Mouse (Mus musculus) hindbrain, embryonic 15.5 days (tissue): Measurements from ENCODE around the gene 4931422A03Rik. TPM values are rescaled to one million over a fixed set of nuclear protein-coding genes. Genes with fewer than 3 reads are reported as not detected.

Experiments used
- ATAC-seq: fragments of 200-750 bp; cut with Nextera tagmentation; 2 replicates; pipeline ENCODE4 v1.8.0; 2017; ENCODE audit warnings: low read depth, moderate number of reproducible peaks, moderate TSS enrichment; ENCODE audit not compliant: low FRiP score
- H3K27ac ChIP-seq: fragments of 300-500 bp; sonication (generic); replicated peaks from 2 replicates; pipeline ENCODE4 v1.5.1; 2015; ENCODE audit warnings: mild to moderate bottlenecking, inconsistent platforms
- H3K27me3 ChIP-seq: fragments of 300-500 bp; sonication (generic); 2 replicates; pipeline ENCODE4 v1.6.1; 2015; ENCODE audit warnings: control low read depth, inconsistent platforms
- H3K36me3 ChIP-seq: fragments of 300-500 bp; sonication (generic); 2 replicates; pipeline ENCODE4 v1.6.1; 2015; ENCODE audit warnings: control low read depth, inconsistent platforms
- H3K4me1 ChIP-seq: fragments of 300-500 bp; sonication (generic); replicated peaks from 2 replicates; pipeline ENCODE4 v1.6.1; 2015; ENCODE audit warnings: control low read depth, inconsistent platforms
- H3K4me2 ChIP-seq: fragments of 300-500 bp; sonication (generic); 2 replicates; pipeline ENCODE4 v1.6.1; 2015; ENCODE audit warnings: moderate library complexity, mild to moderate bottlenecking, inconsistent platforms
- H3K4me3 ChIP-seq: fragments of 300-500 bp; sonication (generic); 2 replicates; pipeline ENCODE4 v1.5.1; 2015; ENCODE audit warnings: mild to moderate bottlenecking, inconsistent platforms
- H3K9ac ChIP-seq: fragments of 300-500 bp; sonication (generic); 2 replicates; pipeline ENCODE4 v1.6.1; 2015; ENCODE audit warnings: inconsistent platforms
- H3K9me3 ChIP-seq: fragments of 300-500 bp; sonication (generic); 2 replicates; pipeline ENCODE4 v1.6.1; 2016; ENCODE audit warnings: control low read depth, inconsistent platforms
- WGBS: fragments of 180-500 bp; shearing (Covaris S2); methylation state at CpG from one replicate; pipeline ENCODE4 v1.1.7; 2015; 5-methylcytosine and 5-hydroxymethylcytosine counted together
- polyA plus RNA-seq: library from polyadenylated mRNA; unstranded; fragments of >200 nt; fragmentation: Nextera tagmentation; extraction: Ambion mirVana; gene quantifications from 2 replicates; pipeline ENCODE4 v1.2.1, GENCODE M21; 2015

4931422A03Rik gene
- polyA plus RNA-seq, 1 experiment from 2014 or later: 2.7 TPM

- Histone ChIP-seq H3K9me3 (no peaks in the 10 kb centered on the region), H3K36me3 (no peaks in the 10 kb centered on the region), H3K4me3 (no peak overlapping the region), H3K27me3 (no peaks in the 10 kb centered on the region), H3K4me2 (no peak overlapping the region), H3K27ac (no peak overlapping the region), H3K9ac (no peak overlapping the region), H3K4me1 (no peaks in the 10 kb centered on the region)
- WGBS: 95% methylated on average over 6 of the region's 6 CpGs
- no peak for ATAC-seq
These were observed 68.6 kb downstream of the 4931422A03Rik start for GRCm38 (mm10) chr2:103959574-103959973.

DNA sequence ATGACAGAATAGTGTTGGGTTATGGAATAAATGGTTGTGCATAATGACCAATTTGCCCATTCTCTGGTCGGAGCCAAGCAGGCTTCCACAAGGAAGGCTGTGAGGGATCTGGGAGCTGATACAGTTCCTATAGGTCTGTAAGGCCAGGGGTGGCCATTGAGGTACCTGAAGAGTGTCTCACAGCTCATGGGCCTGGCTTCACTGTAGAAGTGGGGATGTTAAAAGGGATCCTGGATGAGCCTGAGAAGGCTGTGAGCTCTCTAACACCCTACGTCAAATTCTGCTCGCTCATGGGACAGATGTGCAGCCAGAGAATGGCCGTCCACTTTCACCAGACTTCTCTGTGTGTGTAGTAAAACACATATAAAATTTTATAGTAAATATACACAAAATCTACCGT is 69.1 kb downstream of the 4931422A03Rik start:
- Histone ChIP-seq H3K36me3 (no peaks in the 10 kb centered on the region), H3K9me3 (no peaks in the 10 kb centered on the region), H3K9ac (no peak overlapping the region), H3K27me3 (no peaks in the 10 kb centered on the region), H3K4me1 (no peaks in the 10 kb centered on the region), H3K27ac (no peak overlapping the region), H3K4me2 (no peak overlapping the region), H3K4me3 (no peak overlapping the region)
- ATAC-seq: no peak
- WGBS: 95% methylated on average over 5 of the region's 5 CpGs

- H3K27me3 ChIP-seq: no peaks in the 10 kb centered on the region
- no peak for ATAC-seq
- no peak overlapping the region for H3K4me3 ChIP-seq
- 70% methylated on average over 3 of the region's 3 CpGs for WGBS
- no peaks in the 10 kb centered on the region for H3K9me3 ChIP-seq
- no peak overlapping the region for H3K9ac ChIP-seq
- no peak overlapping the region for H3K27ac ChIP-seq
- no peak overlapping the region for H3K4me2 ChIP-seq
- H3K36me3 ChIP-seq: no peaks in the 10 kb centered on the region
- no peaks in the 10 kb centered on the region for H3K4me1 ChIP-seq
These were observed 69.5 kb downstream of the 4931422A03Rik start for GRCm38 (mm10) chr2:103958634-103959033.

DNA sequence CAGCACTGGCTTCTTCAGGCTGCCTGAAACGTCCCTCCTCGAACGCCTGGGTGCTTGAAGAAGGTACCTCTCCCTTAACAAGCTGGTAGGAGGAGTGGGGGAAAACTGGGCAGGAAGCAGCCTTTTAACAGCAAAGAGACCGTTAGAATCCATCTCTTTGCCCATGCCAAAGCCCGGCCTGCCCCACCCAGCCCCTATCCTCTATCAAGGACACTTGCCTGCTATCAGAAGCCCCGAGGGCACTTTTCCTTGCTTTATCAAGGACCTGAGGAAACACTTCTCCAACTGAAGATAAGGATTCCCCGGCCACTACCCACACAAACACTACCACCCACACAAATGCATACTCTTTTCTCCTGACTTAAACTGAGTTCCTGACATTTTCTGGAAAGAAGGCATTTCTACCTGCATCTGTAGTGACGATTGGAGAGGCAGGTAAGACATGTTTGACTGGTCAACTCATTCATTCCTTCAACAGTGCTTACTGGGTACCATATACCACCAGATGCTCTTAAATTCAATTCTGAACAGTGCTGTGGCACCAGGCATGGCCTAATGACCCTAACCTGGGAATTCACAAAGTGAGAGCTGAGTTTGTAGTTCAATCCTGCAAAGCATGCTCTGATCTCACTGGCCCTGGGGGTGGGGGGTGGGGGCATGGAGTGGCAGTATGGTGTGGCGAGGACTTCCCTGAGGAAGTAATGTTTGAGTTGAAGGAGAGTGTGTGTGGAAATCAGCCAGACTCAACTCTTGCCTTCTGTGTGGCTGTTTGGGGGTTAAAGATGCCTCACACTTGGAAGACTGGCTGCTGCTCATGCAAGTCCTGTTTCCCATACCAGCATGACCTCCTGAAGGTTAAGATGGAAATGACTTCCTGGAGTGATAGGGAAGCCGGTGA is 70.3 kb downstream of the 4931422A03Rik start, which contains the start of gene Lmo2:
Gene Lmo2 (plus strand): TSS at position 338 of the 898 bp plus-strand sequence.
- H3K9ac ChIP-seq: no peak within 1 kb of the TSS
- 77% methylated on average over 10 of the region's 10 CpGs for WGBS
- ATAC-seq: no peak
- no peaks in the 10 kb centered on the region for H3K36me3 ChIP-seq
- no peaks in the 10 kb centered on the region for H3K9me3 ChIP-seq
- no peaks in the 10 kb centered on the region for H3K27me3 ChIP-seq
- H3K4me3 ChIP-seq: no peak within 1 kb of the TSS
- no peaks in the 10 kb centered on the region for H3K4me1 ChIP-seq
- H3K4me2 ChIP-seq: no peak within 1 kb of the TSS
- H3K27ac ChIP-seq: no peak within 1 kb of the TSS

- Histone ChIP-seq H3K9me3 (no peaks in the 10 kb centered on the region), H3K4me1 (no peaks in the 10 kb centered on the region), H3K27ac (no peak overlapping the region), H3K9ac (no peak overlapping the region), H3K4me2 (no peak overlapping the region), H3K27me3 (no peaks in the 10 kb centered on the region), H3K36me3 (no peaks in the 10 kb centered on the region), H3K4me3 (no peak overlapping the region)
- WGBS: 86% methylated on average over 6 of the region's 6 CpGs
- ATAC-seq: no peak
These were observed 71.3 kb downstream of the 4931422A03Rik start for GRCm38 (mm10) chr2:103956867-103957266.

DNA sequence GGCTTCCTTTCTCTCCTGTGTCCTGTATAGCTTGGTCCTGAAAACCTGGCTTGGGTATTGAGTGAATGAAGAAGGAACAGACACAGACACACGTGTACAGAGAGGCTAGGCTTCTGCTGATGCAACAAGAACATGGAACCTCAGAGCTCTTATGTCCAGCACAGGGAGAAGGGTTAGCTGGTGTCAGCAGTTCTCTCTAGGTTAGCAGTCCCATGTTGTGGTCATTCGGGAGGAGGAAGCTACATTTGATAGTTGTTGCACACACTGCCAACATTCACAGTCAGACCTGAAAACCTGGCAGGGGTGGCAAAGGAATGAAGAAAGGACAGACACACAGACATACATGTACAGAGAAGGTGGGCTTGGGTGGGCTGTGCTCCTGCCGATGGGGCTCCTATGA is 72.4 kb downstream of the 4931422A03Rik start:
- H3K9me3 ChIP-seq: no peaks in the 10 kb centered on the region
- ATAC-seq: no peak
- no peak overlapping the region for H3K4me3 ChIP-seq
- no peaks in the 10 kb centered on the region for H3K27me3 ChIP-seq
- no peak overlapping the region for H3K4me2 ChIP-seq
- H3K27ac ChIP-seq: no peak overlapping the region
- 82% methylated on average over 3 of the region's 3 CpGs for WGBS
- no peak overlapping the region for H3K9ac ChIP-seq
- no peaks in the 10 kb centered on the region for H3K4me1 ChIP-seq
- H3K36me3 ChIP-seq: no peaks in the 10 kb centered on the region

GRCm38 (mm10) chr2:103953050-103953835 is 74.9 kb downstream of the 4931422A03Rik start:
- H3K4me3 ChIP-seq: no peak overlapping the region
- ATAC-seq: peak; percentile 76; the same call in 1 of the 2 replicates
- no peaks in the 10 kb centered on the region for H3K27me3 ChIP-seq
- no peak overlapping the region for H3K27ac ChIP-seq
- H3K4me1 ChIP-seq: no peaks in the 10 kb centered on the region
- no peak overlapping the region for H3K9ac ChIP-seq
- no peak overlapping the region for H3K4me2 ChIP-seq
- H3K36me3 ChIP-seq: no peaks in the 10 kb centered on the region
- H3K9me3 ChIP-seq: no peaks in the 10 kb centered on the region
- 83% methylated on average over 6 of the region's 6 CpGs for WGBS

DNA sequence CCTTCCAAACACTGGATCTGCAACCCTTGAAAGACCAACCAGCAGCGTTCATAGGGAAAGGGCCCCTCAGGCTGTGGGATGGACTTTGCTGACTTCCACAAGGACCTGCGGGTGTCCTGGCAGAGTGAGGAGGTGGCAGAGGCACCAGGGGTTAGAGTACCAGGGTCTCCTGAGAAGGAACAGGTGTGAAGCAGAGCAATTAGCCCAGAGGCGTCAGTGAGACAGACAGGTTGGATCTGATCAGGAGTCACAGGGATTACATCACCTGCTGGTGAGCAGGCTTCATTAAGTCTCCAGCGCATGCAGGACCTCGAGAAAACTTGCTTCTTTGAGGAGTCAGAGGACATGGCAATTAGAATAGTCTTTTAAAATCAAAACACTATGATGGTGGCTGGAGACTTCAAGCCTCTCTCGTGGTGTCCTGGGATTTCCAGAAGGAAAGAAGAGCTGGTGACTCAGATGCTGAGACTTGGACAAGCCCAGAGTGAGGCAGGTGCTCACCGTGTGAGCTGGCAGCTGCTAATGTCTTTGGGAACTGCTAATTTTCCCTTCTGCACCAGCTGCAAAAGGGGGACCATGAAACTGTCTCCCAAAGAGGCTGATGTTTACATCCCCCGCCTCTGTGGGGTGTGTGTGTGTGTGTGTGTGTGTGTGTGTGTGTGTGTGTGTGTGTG is 80.0 kb downstream of the 4931422A03Rik start:
- peaks cover 6% of the 10 kb centered on the region; the same call in 1 of the 2 replicates for H3K4me1 ChIP-seq
- H3K4me2 ChIP-seq: no peak overlapping the region
- no peaks in the 10 kb centered on the region for H3K36me3 ChIP-seq
- no peaks in the 10 kb centered on the region for H3K9me3 ChIP-seq
- no peak overlapping the region for H3K4me3 ChIP-seq
- H3K27ac ChIP-seq: no peak overlapping the region
- no peak overlapping the region for H3K9ac ChIP-seq
- 57% methylated on average over 8 of the region's 8 CpGs for WGBS
- no peaks in the 10 kb centered on the region for H3K27me3 ChIP-seq
- ATAC-seq: no peak

GRCm38 (mm10) chr2:103946892-103947291 is 81.3 kb downstream of the 4931422A03Rik start:
- H3K4me2 ChIP-seq: no peak overlapping the region
- H3K4me3 ChIP-seq: no peak overlapping the region
- peaks cover 6% of the 10 kb centered on the region; the same call in 1 of the 2 replicates for H3K4me1 ChIP-seq
- 82% methylated on average over 8 of the region's 8 CpGs for WGBS
- ATAC-seq: no peak
- H3K36me3 ChIP-seq: no peaks in the 10 kb centered on the region
- no peaks in the 10 kb centered on the region for H3K27me3 ChIP-seq
- no peaks in the 10 kb centered on the region for H3K9me3 ChIP-seq
- no peak overlapping the region for H3K27ac ChIP-seq
- no peak overlapping the region for H3K9ac ChIP-seq

DNA sequence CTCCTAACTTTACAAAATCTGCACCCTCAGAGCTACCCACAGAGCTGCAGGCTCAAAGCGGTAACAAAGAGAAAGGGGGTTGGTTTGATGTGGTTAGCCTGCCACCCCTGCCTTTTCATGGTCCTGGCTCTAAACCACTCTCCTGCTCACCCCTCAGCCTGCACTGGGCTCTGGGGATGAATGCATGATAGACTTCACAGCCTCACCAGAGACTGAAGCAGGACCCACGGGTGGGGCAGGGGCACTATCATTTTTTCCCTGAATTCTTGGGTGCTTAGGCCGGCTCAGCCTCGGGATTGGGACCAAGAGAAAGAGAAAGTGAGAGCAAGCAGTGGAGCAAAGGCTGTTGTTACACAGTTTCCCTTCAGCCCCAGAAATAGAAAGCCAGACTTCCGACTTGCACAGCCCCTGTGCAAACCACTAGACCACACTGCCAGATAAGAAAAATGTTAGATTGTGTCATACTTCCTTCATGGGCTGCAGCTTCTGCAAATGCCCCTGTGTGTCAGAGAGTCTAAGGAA is 82.5 kb downstream of the 4931422A03Rik start:
- WGBS: 76% methylated on average over 5 of the region's 5 CpGs
- Histone ChIP-seq H3K9me3 (no peaks in the 10 kb centered on the region), H3K36me3 (no peaks in the 10 kb centered on the region), H3K27ac (no peak overlapping the region), H3K4me1 (peaks cover 6% of the 10 kb centered on the region; the same call in 1 of the 2 replicates), H3K4me3 (no peak overlapping the region), H3K9ac (no peak overlapping the region), H3K4me2 (no peak overlapping the region), H3K27me3 (no peaks in the 10 kb centered on the region)
- no peak for ATAC-seq

DNA sequence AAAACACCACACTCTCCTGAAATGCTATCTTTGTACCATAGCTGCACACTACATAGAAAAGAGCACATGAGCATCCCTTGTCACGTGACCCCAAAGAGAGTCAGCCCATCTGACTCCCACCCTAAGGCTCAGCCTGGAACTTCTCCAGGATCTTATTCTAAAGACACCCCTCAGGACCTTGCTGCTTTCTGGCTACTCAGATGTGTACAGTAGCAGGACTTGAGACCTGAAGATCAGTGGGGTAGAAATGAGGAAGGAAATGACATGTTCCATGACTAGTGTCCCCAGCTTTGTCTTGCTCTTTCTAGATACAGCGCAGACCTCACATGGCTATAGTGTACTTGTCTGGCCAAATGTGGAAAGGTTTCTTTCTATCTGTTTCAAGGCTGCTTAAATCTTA is 83.3 kb downstream of the 4931422A03Rik start:
- H3K27me3 ChIP-seq: no peaks in the 10 kb centered on the region
- 88% methylated on average over 2 of the region's 2 CpGs for WGBS

More for the DNA sequence above, 83.3 kb downstream of the 4931422A03Rik start:
- ATAC-seq: no peak
- Histone ChIP-seq H3K9me3 (no peaks in the 10 kb centered on the region), H3K4me2 (no peak overlapping the region), H3K36me3 (no peaks in the 10 kb centered on the region), H3K4me1 (peaks cover 6% of the 10 kb centered on the region; the same call in 1 of the 2 replicates), H3K9ac (no peak overlapping the region), H3K4me3 (no peak overlapping the region), H3K27ac (no peak overlapping the region)
